Mouse (Mus musculus) CH12.LX (cell line): ENCODE data around the gene Zbed4. TPM values are rescaled to one million over a fixed set of nuclear protein-coding genes. Genes with fewer than 3 reads are reported as not detected.

Source experiments
- DNase-seq: peaks from one replicate; pipeline ENCODE4 v3.0.0-alpha.2; 2013; ENCODE audit errors: extremely low read depth
- H3K27ac ChIP-seq: 2 replicates; pipeline ENCODE4 v1.5.1; 2012; ENCODE audit warnings: low read depth, mild to moderate bottlenecking, control low read depth, moderate library complexity; ENCODE audit not compliant: insufficient read depth
- H3K27me3 ChIP-seq: replicated peaks from 2 replicates; pipeline ENCODE3; 2012; ENCODE audit warnings: inconsistent platforms
- H3K36me3 ChIP-seq, 2 experiments: replicated peaks in 1 of 2; 2 replicates each; pipeline versions ENCODE3 to v1.6.1; 2012; ENCODE audit warnings: inconsistent platforms in 1 of 2, low read length in 1 of 2, mild to moderate bottlenecking in 1 of 2, mixed read lengths in 1 of 2, moderate library complexity in 1 of 2; ENCODE audit not compliant: control insufficient read depth in 1 of 2, insufficient read depth in 1 of 2
- H3K4me1 ChIP-seq, 2 experiments: 2 replicates each; pipeline ENCODE4 v1.6.1; 2012; ENCODE audit warnings: inconsistent platforms in 1 of 2, moderate library complexity in 1 of 2; ENCODE audit not compliant: insufficient read depth in 2 of 2, control insufficient read depth in 1 of 2
- H3K4me2 ChIP-seq: 2 replicates; pipeline ENCODE4 v1.6.1; 2012; ENCODE audit warnings: low read depth, mild to moderate bottlenecking, control low read depth; ENCODE audit not compliant: poor library complexity, insufficient read depth, severe bottlenecking
- H3K4me3 ChIP-seq, 3 experiments: fragments of 150-350 bp in 1 of 3; sonication (generic) in 1 of 3; replicated peaks in 1 of 3; 2 replicates each; pipeline versions ENCODE3 to v1.5.1; 2011 to 2012; ENCODE audit warnings: low read depth in 2 of 3, low read length in 2 of 3, mild to moderate bottlenecking in 2 of 3, moderate library complexity in 2 of 3, control low read depth in 1 of 3, improper control_type of control experiment in 1 of 3, inconsistent platforms in 1 of 3, mixed read lengths in 1 of 3; ENCODE audit not compliant: poor library complexity in 1 of 3
- H3K79me2 ChIP-seq: replicated peaks from 2 replicates; pipeline ENCODE4 v1.6.1; 2012; ENCODE audit warnings: mild to moderate bottlenecking, moderate library complexity; ENCODE audit not compliant: control insufficient read depth, poor library complexity, insufficient read depth, severe bottlenecking; ENCODE audit errors: extremely low read depth
- H3K9ac ChIP-seq: 2 replicates; pipeline ENCODE4 v1.6.1; 2012; ENCODE audit warnings: low read depth, mild to moderate bottlenecking, control low read depth, moderate library complexity; ENCODE audit not compliant: insufficient read depth
- H3K9me3 ChIP-seq: replicated peaks from 2 replicates; pipeline ENCODE3; 2012; ENCODE audit warnings: low read length, inconsistent platforms, mixed read lengths
- BHLHE40 ChIP-seq: IDR thresholded peaks from 2 replicates; pipeline ENCODE4 v1.6.1; 2011; ENCODE audit warnings: mild to moderate bottlenecking, low read depth, low read length, improper control_type of control experiment
- CHD1 ChIP-seq: IDR thresholded peaks from 2 replicates; pipeline ENCODE4 v1.6.1; 2012; ENCODE audit warnings: low read depth, low read length, improper control_type of control experiment, inconsistent platforms
- CTCF ChIP-seq, 2 experiments: IDR thresholded peaks in 1 of 2; conservative IDR thresholded peaks in 1 of 2; 2 replicates each; pipeline ENCODE4 v1.5.1; 2011 to 2012; ENCODE audit warnings: low read depth in 2 of 2, low read length in 2 of 2, improper control_type of control experiment in 1 of 2, inconsistent platforms in 1 of 2, mild to moderate bottlenecking in 1 of 2, moderate library complexity in 1 of 2
- EP300 ChIP-seq: IDR thresholded peaks from 2 replicates; pipeline ENCODE4 v1.6.1; 2011; ENCODE audit warnings: low read length, improper control_type of control experiment
- ETS1 ChIP-seq: conservative IDR thresholded peaks from 2 replicates; pipeline ENCODE4 v1.6.1; 2012; ENCODE audit warnings: low read depth, mild to moderate bottlenecking, inconsistent platforms, low read length, improper control_type of control experiment, moderate library complexity
- HCFC1 ChIP-seq: IDR thresholded peaks from 2 replicates; pipeline ENCODE4 v1.6.1; 2012; ENCODE audit warnings: low read depth, mild to moderate bottlenecking, inconsistent platforms, low read length, improper control_type of control experiment
- JUN ChIP-seq: IDR thresholded peaks from 2 replicates; pipeline ENCODE4 v1.6.1; 2011; ENCODE audit warnings: low read depth, mild to moderate bottlenecking, low read length, improper control_type of control experiment, moderate library complexity; ENCODE audit not compliant: insufficient read depth
- JUND ChIP-seq: conservative IDR thresholded peaks from 2 replicates; pipeline ENCODE4 v1.6.1; 2011; ENCODE audit warnings: low read depth, low read length, improper control_type of control experiment
- KAT2A ChIP-seq: IDR thresholded peaks from 2 replicates; pipeline ENCODE4 v1.6.1; 2012; ENCODE audit warnings: low read length, improper control_type of control experiment, inconsistent platforms; ENCODE audit not compliant: insufficient replicate concordance
- MAFK ChIP-seq: IDR thresholded peaks from 2 replicates; pipeline ENCODE4 v1.6.1; 2011; ENCODE audit warnings: low read length, improper control_type of control experiment; ENCODE audit not compliant: insufficient replicate concordance
- MAX ChIP-seq: IDR thresholded peaks from 2 replicates; pipeline ENCODE4 v1.6.1; 2011; ENCODE audit warnings: low read length, improper control_type of control experiment
- MAZ ChIP-seq: IDR thresholded peaks from 2 replicates; pipeline ENCODE4 v1.6.1; 2012; ENCODE audit warnings: low read depth, mild to moderate bottlenecking, inconsistent platforms, low read length, improper control_type of control experiment, moderate library complexity
- MEF2A ChIP-seq: IDR thresholded peaks from 2 replicates; pipeline ENCODE4 v1.6.1; 2014; ENCODE audit warnings: low read depth, mild to moderate bottlenecking, inconsistent platforms, low read length, improper control_type of control experiment, borderline replicate concordance
- POLR2A ChIP-seq: IDR thresholded peaks from 2 replicates; pipeline ENCODE4 v1.6.1; 2011; ENCODE audit warnings: low read depth, mild to moderate bottlenecking, improper control_type of control experiment, low read length
- POLR2AphosphoS2 ChIP-seq: IDR thresholded peaks from 2 replicates; pipeline ENCODE4 v1.6.1; 2011; ENCODE audit warnings: low read depth, low read length, improper control_type of control experiment
- RCOR1 ChIP-seq: conservative IDR thresholded peaks from 2 replicates; pipeline ENCODE4 v1.6.1; 2012; ENCODE audit warnings: low read depth, mild to moderate bottlenecking, inconsistent platforms, low read length, improper control_type of control experiment
- SIN3A ChIP-seq: IDR thresholded peaks from 2 replicates; pipeline ENCODE4 v1.6.1; 2012; ENCODE audit warnings: low read length, improper control_type of control experiment, inconsistent platforms
- TBP ChIP-seq: conservative IDR thresholded peaks from 2 replicates; pipeline ENCODE4 v1.6.1; 2011; ENCODE audit warnings: low read depth, low read length, improper control_type of control experiment
- TCF12 ChIP-seq: IDR thresholded peaks from 2 replicates; pipeline ENCODE4 v1.6.1; 2014; ENCODE audit warnings: low read depth, mild to moderate bottlenecking, inconsistent platforms, low read length, improper control_type of control experiment
- USF2 ChIP-seq: conservative IDR thresholded peaks from 2 replicates; pipeline ENCODE4 v1.6.1; 2011; ENCODE audit warnings: low read depth, low read length, improper control_type of control experiment
- ZKSCAN1 ChIP-seq: IDR thresholded peaks from 2 replicates; pipeline ENCODE4 v1.6.1; 2012; ENCODE audit warnings: low read depth, inconsistent platforms, low read length, improper control_type of control experiment, borderline replicate concordance
- ZMIZ1 ChIP-seq: IDR thresholded peaks from 2 replicates; pipeline ENCODE4 v1.6.1; 2012; ENCODE audit warnings: low read depth, mild to moderate bottlenecking, inconsistent platforms, low read length, improper control_type of control experiment
- ZNF384 ChIP-seq: IDR thresholded peaks from 2 replicates; pipeline ENCODE4 v1.6.1; 2012; ENCODE audit warnings: low read depth, low read length, improper control_type of control experiment, inconsistent platforms
- dilution Hi-C: fragments of 300-500 bp; cut with MboI; formaldehyde crosslinking; loops from 2 replicates; pipeline ENCODE4 v1.14.3; 2020; ENCODE audit warnings: low sequenced_read_pairs; ENCODE audit not compliant: extremely low pct_unique_long_range_greater_than_20kb, extremely low pct_ligation_motif_present
- in situ Hi-C: fragments of 300-500 bp; cut with MboI; formaldehyde crosslinking; loops from 3 replicates; pipeline ENCODE4 v1.14.3; 2019; ENCODE audit warnings: low sequenced_read_pairs, low pct_ligation_motif_present, low pct_unique_long_range_greater_than_20kb, mixed read lengths
- polyA plus RNA-seq: library from polyadenylated mRNA; unstranded; fragments of >175 nt; gene quantifications from 2 replicates; pipeline ENCODE4 v1.2.1, GENCODE M21; 2012; ENCODE audit warnings: low read depth; ENCODE audit not compliant: insufficient read length
- total RNA-seq, 2 experiments: library from RNA; depleted of rRNA; stranded (reverse); fragments of 300-350 nt in 1 of 2; fragments of >200 nt in 1 of 2; gene quantifications; 2 replicates each; pipeline ENCODE4 v1.2.3; 2012 to 2014

Zbed4 gene
- total and polyA plus RNA-seq, 3 experiments = 11.0 to 16.7 (median 13.8) TPM

- no peak for TF ChIP-seq USF2
- no peak for TF ChIP-seq TBP
- no peak for TF ChIP-seq TCF12
- no peak for TF ChIP-seq ZMIZ1
- no peak for TF ChIP-seq MAX
- no peak for TF ChIP-seq POLR2A
- TF ChIP-seq MAFK = no peak
- TF ChIP-seq EP300 = no peak
- no peak for TF ChIP-seq KAT2A
- TF ChIP-seq RCOR1 = no peak
- no peak for TF ChIP-seq SIN3A
- no peak for TF ChIP-seq BHLHE40
- no peak for TF ChIP-seq HCFC1
- no peak for TF ChIP-seq POLR2AphosphoS2
- no peak for TF ChIP-seq ZNF384
- no peak for TF ChIP-seq MEF2A
- TF ChIP-seq ZKSCAN1 = no peak
- no peak for TF ChIP-seq ETS1
- TF ChIP-seq CHD1 = no peak
- TF ChIP-seq CTCF (conservative IDR thresholded peaks at IDR 0.05 in 1 of 2, IDR thresholded peaks at IDR 0.05 in 1 of 2; ENCODE audit: low read depth in 2 of 2, low read length in 2 of 2) = no peak
- Histone ChIP-seq H3K4me1 (no peaks in the 10 kb centered on the region), H3K4me2 (no peak overlapping the region), H3K27me3 (no peaks in the 10 kb centered on the region), H3K36me3 (peaks cover 87 to 100% of the 10 kb centered on the region in 2 experiments), H3K4me3 (no peak overlapping the region), H3K9ac (no peak overlapping the region), H3K9me3 (no peaks in the 10 kb centered on the region), H3K79me2 (no peaks in the 10 kb centered on the region), H3K27ac (no peak overlapping the region)
- no peak for DNase-seq
- in situ Hi-C loops (no loop called here), dilution Hi-C loops (no loop called here)
Observed at GRCm38 (mm10) chr15:88709878-88710277, 41.6 kb upstream of the Zbed4 start.

GRCm38 (mm10) chr15:88712501-88712900, 39.0 kb upstream of the Zbed4 start:
- no peak for DNase-seq
- Histone ChIP-seq H3K36me3 (peaks cover 92 to 100% of the 10 kb centered on the region in 2 experiments), H3K27ac (no peak overlapping the region), H3K4me1 (no peaks in the 10 kb centered on the region; a peak in 1 of 4 replicates), H3K79me2 (peaks cover 12% of the 10 kb centered on the region), H3K9ac (no peak overlapping the region), H3K9me3 (no peaks in the 10 kb centered on the region), H3K27me3 (no peaks in the 10 kb centered on the region), H3K4me3 (no peak overlapping the region), H3K4me2 (no peak overlapping the region)
- in situ Hi-C loops = no loop called here
- dilution Hi-C loops = no loop called here
- TF ChIP-seq TBP (no peak), EP300 (no peak), MAX (no peak), POLR2AphosphoS2 (no peak), JUND (no peak), POLR2A (no peak), CHD1 (no peak), MAZ (no peak), ETS1 (no peak), BHLHE40 (no peak), JUN (no peak)
